Mouse (Mus musculus) stomach, postnatal 0 days (tissue): ENCODE data around the gene Slc5a5. TPM values are rescaled to one million over a fixed set of nuclear protein-coding genes. Genes with fewer than 3 reads are reported as not detected.

Experiments
- ATAC-seq: fragments of 200-750 bp; cut with Nextera tagmentation; 2 replicates; pipeline ENCODE4 v1.8.0; 2017; ENCODE audit not compliant: low FRiP score, low TSS enrichment
- DNase-seq: peaks from one replicate; pipeline ENCODE4 v3.0.0-alpha.2; 2016; ENCODE audit warnings: low spot score
- H3K27ac ChIP-seq: fragments of 300-500 bp; sonication (generic); replicated peaks from 2 replicates; pipeline ENCODE4 v1.5.1; 2014; ENCODE audit warnings: mild to moderate bottlenecking, control low read depth
- H3K27me3 ChIP-seq: fragments of 300-500 bp; sonication (generic); 2 replicates; pipeline ENCODE4 v1.6.1; 2014; ENCODE audit warnings: low read length; ENCODE audit not compliant: control insufficient read depth, insufficient read depth
- H3K36me3 ChIP-seq: fragments of 300-500 bp; sonication (generic); 2 replicates; pipeline ENCODE4 v1.6.1; 2014; ENCODE audit warnings: low read length, mixed read lengths; ENCODE audit not compliant: control insufficient read depth, insufficient read depth
- H3K4me1 ChIP-seq: fragments of 300-500 bp; sonication (generic); replicated peaks from 2 replicates; pipeline ENCODE4 v1.6.1; 2014; ENCODE audit warnings: antibody characterized with exemption; ENCODE audit not compliant: control insufficient read depth, insufficient read depth
- H3K4me2 ChIP-seq: fragments of 300-500 bp; sonication (generic); replicated peaks from 2 replicates; pipeline ENCODE4 v1.6.1; 2014; ENCODE audit warnings: low read depth, mild to moderate bottlenecking, control low read depth, moderate library complexity
- H3K4me3 ChIP-seq: fragments of 300-500 bp; sonication (generic); 2 replicates; pipeline ENCODE4 v1.5.1; 2014; ENCODE audit warnings: low read depth, low read length, control low read depth
- H3K9ac ChIP-seq: fragments of 300-500 bp; sonication (generic); 2 replicates; pipeline ENCODE4 v1.6.1; 2014; ENCODE audit warnings: mild to moderate bottlenecking, low read length, control low read depth, mixed read lengths
- H3K9me3 ChIP-seq: fragments of 300-500 bp; sonication (generic); 2 replicates; pipeline ENCODE4 v1.6.1; 2016; ENCODE audit warnings: low read length; ENCODE audit not compliant: control insufficient read depth
- CTCF ChIP-seq: IDR thresholded peaks from 2 replicates; pipeline ENCODE4 v1.5.1; 2016; ENCODE audit warnings: antibody characterized with exemption, low read depth, mild to moderate bottlenecking, moderate library complexity
- EP300 ChIP-seq: optimal IDR thresholded peaks from 2 replicates; pipeline ENCODE3; 2016; ENCODE audit warnings: antibody characterized with exemption
- WGBS: fragments of 180-500 bp; shearing (Covaris S2); extraction: QIAGEN DNeasy Blood & Tissue Kit; methylation state at CpG from one replicate; pipeline ENCODE4 v1.1.7; 2014; 5-methylcytosine and 5-hydroxymethylcytosine counted together
- polyA plus RNA-seq: library from polyadenylated mRNA; unstranded; fragments of >200 nt; fragmentation: Nextera tagmentation; extraction: Ambion mirVana; gene quantifications from 2 replicates; pipeline ENCODE4 v1.2.1, GENCODE M21; 2015

Gene Slc5a5
- polyA plus RNA-seq, 1 experiment from 2014 or later, result 42.8 TPM

DNA sequence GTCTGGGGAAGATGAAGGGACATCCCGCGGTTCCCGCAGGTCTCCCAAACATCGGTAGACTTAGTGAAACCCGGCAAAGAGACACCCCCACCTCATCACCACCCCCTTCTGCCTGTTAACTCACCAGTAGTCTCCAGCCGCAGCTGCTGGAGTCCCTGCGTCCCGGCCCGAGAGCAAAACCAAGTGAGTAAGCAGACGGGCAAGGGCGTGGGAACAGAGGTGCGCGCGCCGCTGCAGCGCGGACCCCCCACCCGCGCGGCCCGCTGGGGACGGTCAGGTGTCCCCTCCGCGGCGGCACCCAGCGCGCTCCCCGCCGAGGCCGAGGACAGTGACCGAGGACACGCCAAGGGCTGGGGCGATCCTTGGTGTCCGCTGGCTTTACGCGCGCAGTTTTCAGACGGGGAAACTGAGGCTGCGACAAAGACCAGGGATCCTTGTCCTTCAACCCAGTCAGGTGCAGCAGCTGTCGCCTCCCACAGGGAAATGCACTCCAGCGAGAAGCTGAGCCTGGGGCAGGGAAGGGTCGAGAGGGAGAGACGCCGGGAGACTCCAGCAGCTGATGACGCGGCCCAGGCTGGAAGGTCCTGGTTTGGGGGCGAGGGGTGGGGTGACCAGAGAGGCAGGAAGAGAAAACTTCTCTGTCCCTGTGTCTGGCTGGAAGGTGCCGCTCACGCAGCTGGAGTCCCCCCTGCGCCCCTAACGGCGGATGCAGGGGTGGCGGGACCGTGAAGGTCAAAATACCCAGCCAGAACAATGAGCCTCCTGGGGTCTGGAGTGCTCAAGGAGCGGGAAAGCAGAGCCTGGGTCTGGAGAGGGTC, 29.5 kb downstream of the Slc5a5 start, which contains the start of gene Kcnn1:
Kcnn1 (minus strand) TSS at position 435 of the 818 bp plus-strand sequence.
- ATAC-seq, result no peak
- H3K4me3 ChIP-seq, result peak within 1 kb of the TSS; percentile 39
- peak within 1 kb of the TSS; percentile 66 for H3K4me2 ChIP-seq
- 0 out of 2 replicates have a peak, but pooled peaks cover 2% of the 10 kb centered on the region for H3K36me3 ChIP-seq
- no peaks in the 10 kb centered on the region for H3K9me3 ChIP-seq
- peak; percentile 47 for TF ChIP-seq CTCF
- no peak for TF ChIP-seq EP300
- no peak within 1 kb of the TSS for H3K27ac ChIP-seq
- peaks cover 8% of the 10 kb centered on the region for H3K4me1 ChIP-seq
- H3K9ac ChIP-seq, result peak within 1 kb of the TSS; percentile 31; the same call in 1 of the 2 replicates
- 3% methylated on average over 54 of the region's 55 CpGs for WGBS
- peak; percentile 33 for DNase-seq
- peaks cover 8% of the 10 kb centered on the region; the same call in 1 of the 2 replicates for H3K27me3 ChIP-seq

GRCm38 (mm10) chr8:70857516-70857915, 35.0 kb downstream of the Slc5a5 start:
- no peak for DNase-seq
- 0 out of 2 replicates have a peak overlapping the region, but pooled peaks have one; percentile 13 for H3K9ac ChIP-seq
- TF ChIP-seq CTCF (no peak), EP300 (no peak)
- H3K9me3 ChIP-seq, result no peaks in the 10 kb centered on the region
- H3K27me3 ChIP-seq, result no peaks in the 10 kb centered on the region
- H3K4me3 ChIP-seq, result no peak overlapping the region
- peaks cover 4% of the 10 kb centered on the region; the same call in 1 of the 2 replicates for H3K4me1 ChIP-seq
- H3K36me3 ChIP-seq, result no peaks in the 10 kb centered on the region
- H3K4me2 ChIP-seq, result no peak overlapping the region
- no peak overlapping the region for H3K27ac ChIP-seq
- 25% methylated on average over 4 of the region's 4 CpGs for WGBS
- ATAC-seq, result no peak

DNA sequence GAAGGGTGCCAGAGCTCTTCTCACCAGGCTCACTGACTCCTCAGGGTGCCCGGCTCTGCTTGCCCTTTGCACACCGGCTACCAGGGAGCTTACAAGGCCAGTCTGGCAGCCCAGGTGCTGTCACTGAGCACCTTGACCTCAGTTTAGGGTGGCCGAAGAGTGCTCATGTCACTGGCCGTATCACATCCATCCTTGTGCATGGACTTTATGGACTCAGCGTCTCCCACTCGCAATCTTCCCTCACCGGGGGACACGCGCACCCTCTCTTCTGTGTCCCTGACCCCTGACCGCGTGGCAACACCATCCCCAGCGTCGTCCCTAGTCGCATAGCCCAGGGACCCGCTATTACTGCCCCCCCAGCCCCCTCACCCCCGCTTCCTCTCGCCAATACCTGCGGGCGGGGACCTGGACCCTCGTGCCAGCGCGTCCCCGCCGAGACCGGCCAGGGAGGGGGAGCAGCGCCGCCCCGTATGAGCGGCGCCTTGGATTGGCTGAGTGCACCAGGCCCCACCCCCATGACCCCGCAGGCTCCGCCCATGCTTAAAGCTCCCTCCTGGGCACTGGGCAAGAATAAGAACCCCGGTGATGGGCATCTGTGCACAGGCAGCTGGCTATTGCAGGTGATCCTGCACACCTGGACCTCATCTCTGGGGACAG, 35.9 kb downstream of the Slc5a5 start:
- TF ChIP-seq EP300 (no peak), CTCF (no peak)
- H3K4me3 ChIP-seq, result peak overlapping the region; percentile 46
- H3K36me3 ChIP-seq, result no peaks in the 10 kb centered on the region
- H3K27ac ChIP-seq, result no peak overlapping the region
- 8% methylated on average over 24 of the region's 33 CpGs for WGBS
- H3K9me3 ChIP-seq, result no peaks in the 10 kb centered on the region
- peak overlapping the region; percentile 80 for H3K4me2 ChIP-seq
- DNase-seq (peak; percentile 69), ATAC-seq (peak; percentile 65)
- H3K4me1 ChIP-seq, result peaks cover 4% of the 10 kb centered on the region; the same call in 1 of the 2 replicates
- peak overlapping the region; percentile 59 for H3K9ac ChIP-seq
- no peaks in the 10 kb centered on the region for H3K27me3 ChIP-seq

- Histone ChIP-seq H3K9ac (no peak overlapping the region), H3K4me1 (peaks cover 4% of the 10 kb centered on the region; the same call in 1 of the 2 replicates)
These were observed 36.5 kb downstream of the Slc5a5 start for GRCm38 (mm10) chr8:70856028-70856427.

GRCm38 (mm10) chr8:70853863-70854262, 38.7 kb downstream of the Slc5a5 start:
- no peaks in the 10 kb centered on the region for H3K36me3 ChIP-seq
- no peak overlapping the region for H3K27ac ChIP-seq
- H3K9me3 ChIP-seq, result no peaks in the 10 kb centered on the region
- no peak for DNase-seq
- peaks cover 4% of the 10 kb centered on the region; the same call in 1 of the 2 replicates for H3K4me1 ChIP-seq
- H3K4me2 ChIP-seq, result no peak overlapping the region
- no peaks in the 10 kb centered on the region for H3K27me3 ChIP-seq
- H3K9ac ChIP-seq, result no peak overlapping the region
- TF ChIP-seq CTCF, result no peak
- no peak for TF ChIP-seq EP300
- ATAC-seq, result no peak
- H3K4me3 ChIP-seq, result no peak overlapping the region
- WGBS, result 88% methylated on average over 2 of the region's 2 CpGs

More at GRCm38 (mm10) chr8:70856028-70856427, 36.5 kb downstream of the Slc5a5 start:
- Histone ChIP-seq H3K4me3 (no peak overlapping the region), H3K9me3 (no peaks in the 10 kb centered on the region), H3K27me3 (no peaks in the 10 kb centered on the region), H3K36me3 (no peaks in the 10 kb centered on the region), H3K27ac (no peak overlapping the region), H3K4me2 (no peak overlapping the region)
- DNase-seq (no peak), ATAC-seq (no peak)
- 71% methylated on average over 5 of the region's 5 CpGs for WGBS
- TF ChIP-seq EP300 (no peak), CTCF (no peak)
